8 mouse cellular contexts compared by ENCODE assay signal in genomic region chr10:59899341-59900173, GRCm38 (mm10). TPM values are rescaled to one million over a fixed set of nuclear protein-coding genes. Genes with fewer than 3 reads are reported as not detected.
A peak's percentile ranks its signal among the peaks of the same experiment; 100 is the strongest.
DNase-seq lines count a peak whose midpoint lies in the region; ATAC-seq lines count a peak whose summit lies in the region.

No protein-coding gene starts in this region.

- DNase-seq in T-cell, adult 2 months (ENCODE audit: low spot score), result peak; percentile 95
- peak; percentile 90 for DNase-seq in cerebellum, postnatal 14 days
- peak; percentile 69 to 83 for DNase-seq in frontal cortex, postnatal 25 days (ENCODE audit: low spot score in 2 of 2)
- DNase-seq in left cerebral cortex, adult 18-20 months (ENCODE audit: low spot score in 2 of 2), result peak; percentile 80 to 91
- peak; percentile 94 to 98 for DNase-seq in lung, postnatal 4 days
- peak; percentile 96 to 98 for DNase-seq in right cerebral cortex, postnatal 10 days (ENCODE audit: low spot score in 2 of 2)
- peak; percentile 77 to 90 for DNase-seq in urinary bladder, postnatal 36 days (ENCODE audit: low spot score in 2 of 2)

- peaks cover 12% of the 10 kb centered on the region for H3K36me3 ChIP-seq in hindbrain, embryonic 15.5 days

- peak overlapping the region; percentile 41 for H3K4me2 ChIP-seq in hindbrain, embryonic 15.5 days

- H3K9me3 ChIP-seq in hindbrain, embryonic 15.5 days, result no peaks in the 10 kb centered on the region

- H3K9ac ChIP-seq in hindbrain, embryonic 15.5 days, result peak overlapping the region; percentile 35

- H3K27ac ChIP-seq in hindbrain, embryonic 15.5 days (replicated peaks), result peak overlapping the region; percentile 95

- ATAC-seq in hindbrain, embryonic 15.5 days (ENCODE audit: low FRiP score, low read depth), result peak; percentile 91

- 6% methylated on average over 21 of the region's 21 CpGs for WGBS in hindbrain, embryonic 15.5 days

- H3K4me1 ChIP-seq in hindbrain, embryonic 15.5 days (replicated peaks), result peaks cover 80% of the 10 kb centered on the region

- no peaks in the 10 kb centered on the region for H3K27me3 ChIP-seq in hindbrain, embryonic 15.5 days

- no peak overlapping the region for H3K4me3 ChIP-seq in hindbrain, embryonic 15.5 days

RNA-seq across cellular contexts. Expression of gene Dnajb12, which starts 20.2 kb away (rescaled TPM):
- 18.6 and 24.6 TPM in 2 replicates for polyA plus RNA-seq in hindbrain, embryonic 15.5 days (2015; fragmentation: Nextera tagmentation; extraction: Ambion mirVana)
- 10 to 100 TPM; 47.3 to 49.6 TPM for total RNA-seq in left cerebral cortex, adult 18-20 months (2021)

RNA-seq across cellular contexts. Expression of gene Ddit4, which starts 52.1 kb away (rescaled TPM):
- 68.9 and 71.1 TPM in 2 replicates for polyA plus RNA-seq in hindbrain, embryonic 15.5 days (2015; fragmentation: Nextera tagmentation; extraction: Ambion mirVana)
- 10 to 100 TPM; 35.8 to 41.3 TPM for total RNA-seq in left cerebral cortex, adult 18-20 months (2021)
